Comparison of ENCODE assay signal across 8 mouse cellular contexts in genomic region chr7:16405516-16406351, GRCm38 (mm10). TPM values are rescaled to one million over a fixed set of nuclear protein-coding genes. Genes with fewer than 3 reads are reported as not detected.
DNase-seq lines count a peak whose midpoint lies in the region; ATAC-seq lines count a peak whose summit lies in the region.

No protein-coding gene starts in this region.

- H3K4me2 ChIP-seq in forebrain, embryonic 12.5 days = peak overlapping the region; percentile 24; the same call in 1 of the 2 replicates
- H3K4me2 ChIP-seq in lung, embryonic 16.5 days (ENCODE audit: low read depth, low read length) = peak overlapping the region; percentile 50

- peak overlapping the region; percentile 21; the same call in 1 of the 2 replicates for H3K9ac ChIP-seq in forebrain, embryonic 12.5 days
- H3K9ac ChIP-seq in lung, embryonic 16.5 days (ENCODE audit: low read length) = peak overlapping the region; percentile 55

- H3K4me3 ChIP-seq in forebrain, embryonic 12.5 days (replicated peaks) = no peak overlapping the region
- H3K4me3 ChIP-seq in lung, embryonic 16.5 days (ENCODE audit: low read length) = peak overlapping the region; percentile 16

- intact Hi-C loops in heart, postnatal 14 days (cut with DNase I) = no loop called here

- peaks cover 15% of the 10 kb centered on the region for H3K36me3 ChIP-seq in forebrain, embryonic 12.5 days (replicated peaks)
- H3K36me3 ChIP-seq in lung, embryonic 16.5 days (ENCODE audit: control insufficient read depth, insufficient read depth, low read length) = no peaks in the 10 kb centered on the region

- H3K9me3 ChIP-seq in forebrain, embryonic 12.5 days = no peaks in the 10 kb centered on the region
- H3K9me3 ChIP-seq in lung, embryonic 16.5 days (ENCODE audit: control insufficient read depth, low read length) = no peaks in the 10 kb centered on the region

- H3K27me3 ChIP-seq in forebrain, embryonic 12.5 days = no peaks in the 10 kb centered on the region
- H3K27me3 ChIP-seq in lung, embryonic 16.5 days (ENCODE audit: control insufficient read depth, insufficient read depth, low read depth, low read length) = no peaks in the 10 kb centered on the region

- DNase-seq in CD8-positive naive resting alpha-beta T cell, adult 2 months (ENCODE audit: low read depth in 2 of 2, low spot score in 2 of 2) = peak; percentile 50 to 62
- peak; percentile 40 to 42 for DNase-seq in adrenal gland, adult 18-20 months (ENCODE audit: low spot score in 2 of 2)
- peak; percentile 66 to 77 for DNase-seq in heart, postnatal 14 days
- DNase-seq in kidney, postnatal 36 days = peak; percentile 60 to 61
- peak; percentile 36 for DNase-seq in ovary, postnatal 10 days (ENCODE audit: low spot score)
- peak; percentile 73 for DNase-seq in urinary bladder, postnatal 4 days (ENCODE audit: low spot score in 2 of 2)

- 83% methylated on average over 11 of the region's 11 CpGs for WGBS in forebrain, embryonic 12.5 days
- 18% methylated on average over 11 of the region's 11 CpGs for whole genome bisulfite sequencing in lung, embryonic 16.5 days

- peaks cover 34% of the 10 kb centered on the region for H3K4me1 ChIP-seq in forebrain, embryonic 12.5 days
- peaks cover 30% of the 10 kb centered on the region for H3K4me1 ChIP-seq in lung, embryonic 16.5 days (replicated peaks; ENCODE audit: control insufficient read depth, insufficient read depth, low read length)

- H3K27ac ChIP-seq in forebrain, embryonic 12.5 days = peak overlapping the region; percentile 61
- H3K27ac ChIP-seq in lung, embryonic 16.5 days (ENCODE audit: low read length) = peak overlapping the region; percentile 99

- ATAC-seq in forebrain, embryonic 12.5 days (ENCODE audit: low FRiP score) = no peak
- peak; percentile 81 for ATAC-seq in lung, embryonic 16.5 days (ENCODE audit: low read depth)

RNA-seq across cellular contexts. Expression of gene Zc3h4, which starts 5.0 kb away (rescaled TPM):
- total RNA-seq in adrenal gland, adult 18-20 months (2021) = 10 to 100 TPM; 32.8 to 39.4 TPM
- 25.5 and 27.0 TPM in 2 replicates for polyA plus RNA-seq in forebrain, embryonic 12.5 days (2016; fragmentation: Nextera tagmentation; extraction: Ambion mirVana)
- 10 to 100 TPM; 29.5 to 30.1 TPM for total RNA-seq in heart, postnatal 14 days (2021)
- polyA plus RNA-seq in lung, embryonic 16.5 days (2015; fragmentation: Nextera tagmentation; extraction: Ambion mirVana) = 13.1 and 13.2 TPM in 2 replicates

RNA-seq across cellular contexts. Expression of gene Sae1, which starts 18.1 kb away (rescaled TPM):
- total RNA-seq in adrenal gland, adult 18-20 months (2021) = 10 to 100 TPM; 57.0 to 61.8 TPM
- 403 and 415 TPM in 2 replicates for polyA plus RNA-seq in forebrain, embryonic 12.5 days (2016; fragmentation: Nextera tagmentation; extraction: Ambion mirVana)
- 10 to 100 TPM; 41.8 to 47.6 TPM for total RNA-seq in heart, postnatal 14 days (2021)
- polyA plus RNA-seq in lung, embryonic 16.5 days (2015; fragmentation: Nextera tagmentation; extraction: Ambion mirVana) = 281 and 310 TPM in 2 replicates

RNA-seq across cellular contexts. Expression of gene Tmem160, which starts 46.8 kb away (rescaled TPM):
- total RNA-seq in adrenal gland, adult 18-20 months (2021) = 10 to 100 TPM; 60.1 to 61.7 TPM
- polyA plus RNA-seq in forebrain, embryonic 12.5 days (2016; fragmentation: Nextera tagmentation; extraction: Ambion mirVana) = 42.4 and 53.1 TPM in 2 replicates
- 10 to 100 TPM; 85.0 to 86.8 TPM for total RNA-seq in heart, postnatal 14 days (2021)
- 34.8 and 39.1 TPM in 2 replicates for polyA plus RNA-seq in lung, embryonic 16.5 days (2015; fragmentation: Nextera tagmentation; extraction: Ambion mirVana)
